Mouse (Mus musculus) olfactory bulb, adult 2 months (tissue): ENCODE results near the gene Ntn5. TPM values are rescaled to one million over a fixed set of nuclear protein-coding genes. Genes with fewer than 3 reads are reported as not detected.

Source experiments
- H3K27ac ChIP-seq: fragments of 200-500 bp; 2 replicates; pipeline ENCODE4 v1.5.1; 2012; ENCODE audit warnings: low read depth, low read length; ENCODE audit not compliant: insufficient read depth
- H3K4me1 ChIP-seq: fragments of 200-500 bp; 2 replicates; pipeline ENCODE4 v1.6.1; 2012; ENCODE audit warnings: low read length; ENCODE audit not compliant: control insufficient read depth, insufficient read depth
- H3K4me3 ChIP-seq: fragments of 200-500 bp; 2 replicates; pipeline ENCODE4 v1.5.1; 2012; ENCODE audit warnings: mild to moderate bottlenecking, low read depth, low read length, moderate library complexity; ENCODE audit not compliant: insufficient read depth
- CTCF ChIP-seq: fragments of 200-500 bp; IDR thresholded peaks from 2 replicates; pipeline ENCODE4 v1.5.1; 2012; ENCODE audit warnings: low read depth, mild to moderate bottlenecking, low read length, moderate library complexity; ENCODE audit not compliant: insufficient read depth
- POLR2A ChIP-seq: fragments of 200-500 bp; IDR thresholded peaks from 2 replicates; pipeline ENCODE4 v1.6.1; 2012; ENCODE audit warnings: mild to moderate bottlenecking, low read depth, low read length, moderate library complexity; ENCODE audit not compliant: insufficient read depth
- WGBS: fragments of 180-500 bp; shearing (Covaris S2); methylation state at CpG from one replicate; pipeline ENCODE4 v1.1.7; 2018; 5-methylcytosine and 5-hydroxymethylcytosine counted together
- polyA plus RNA-seq: library from polyadenylated mRNA; stranded (reverse); fragments of >200 nt; gene quantifications from 2 replicates; pipeline ENCODE4 v1.2.4, GENCODE M21; 2012; ENCODE audit warnings: low replicate concordance; ENCODE audit not compliant: missing spikeins, insufficient read depth, insufficient read length

Ntn5 gene
- polyA plus RNA-seq, 1 experiment: not detected

- Histone ChIP-seq H3K4me3 (no peak overlapping the region), H3K27ac (no peak overlapping the region), H3K4me1 (peaks cover 23% of the 10 kb centered on the region)
- 84% methylated on average over 16 of the region's 16 CpGs for WGBS
- no peak for TF ChIP-seq CTCF
- TF ChIP-seq POLR2A: no peak
Observed at GRCm38 (mm10) chr7:45719738-45720412, 36.1 kb downstream of the Ntn5 start.

DNA sequence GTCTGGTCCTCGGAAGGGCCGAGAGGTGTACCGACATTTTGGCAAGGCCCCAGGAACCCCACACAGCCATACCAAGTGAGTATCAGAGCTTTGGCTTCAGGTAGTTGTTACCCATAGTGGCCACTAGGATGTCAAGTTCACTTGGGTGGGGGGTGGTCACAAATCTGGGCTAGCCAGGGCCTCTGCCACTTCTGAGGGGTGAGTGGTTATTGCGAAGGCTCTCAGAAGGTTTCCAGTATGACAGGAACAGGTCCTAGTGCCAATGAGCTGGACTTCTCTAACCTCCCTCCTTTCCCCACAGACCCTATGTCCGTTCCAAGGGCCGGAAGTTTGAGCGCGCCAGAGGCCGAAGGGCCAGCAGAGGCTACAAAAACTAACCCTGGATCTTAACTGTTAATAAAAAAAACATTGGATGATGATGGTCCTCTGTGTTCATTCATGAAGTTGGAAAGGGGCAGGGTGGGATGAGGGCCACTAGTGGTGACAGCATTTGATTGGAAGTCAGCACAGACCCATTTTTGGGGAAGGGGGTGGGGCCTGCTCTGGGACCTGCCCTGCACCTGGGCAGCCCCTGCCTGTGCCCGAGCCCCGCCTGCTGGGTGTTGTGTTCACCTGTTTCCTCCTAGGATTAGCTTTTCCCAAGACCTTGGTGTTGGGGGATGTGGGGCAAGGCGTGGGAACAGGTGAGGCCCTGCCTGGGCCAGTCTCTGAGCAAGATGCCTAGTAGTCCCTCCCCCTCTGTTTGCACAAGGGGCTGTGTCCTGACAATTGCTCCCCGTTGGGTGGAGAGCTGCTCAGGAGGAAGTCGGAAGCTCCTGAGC is 36.8 kb downstream of the Ntn5 start, which contains the start of gene Fam83e:
Gene Fam83e, plus strand, starts transcription at position 800 of the 821 bp plus-strand sequence.
- Histone ChIP-seq H3K27ac (no peak within 1 kb of the TSS), H3K4me3 (no peak within 1 kb of the TSS), H3K4me1 (peaks cover 21% of the 10 kb centered on the region)
- no peak for TF ChIP-seq CTCF
- TF ChIP-seq POLR2A: no peak
- WGBS: 76% methylated on average over 14 of the region's 14 CpGs

GRCm38 (mm10) chr7:45721234-45721571 is 37.4 kb downstream of the Ntn5 start:
- Histone ChIP-seq H3K4me1 (peaks cover 15% of the 10 kb centered on the region), H3K4me3 (no peak overlapping the region), H3K27ac (no peak overlapping the region)
- 81% methylated on average over 7 of the region's 7 CpGs for WGBS
- TF ChIP-seq CTCF (no peak), POLR2A (no peak)

DNA sequence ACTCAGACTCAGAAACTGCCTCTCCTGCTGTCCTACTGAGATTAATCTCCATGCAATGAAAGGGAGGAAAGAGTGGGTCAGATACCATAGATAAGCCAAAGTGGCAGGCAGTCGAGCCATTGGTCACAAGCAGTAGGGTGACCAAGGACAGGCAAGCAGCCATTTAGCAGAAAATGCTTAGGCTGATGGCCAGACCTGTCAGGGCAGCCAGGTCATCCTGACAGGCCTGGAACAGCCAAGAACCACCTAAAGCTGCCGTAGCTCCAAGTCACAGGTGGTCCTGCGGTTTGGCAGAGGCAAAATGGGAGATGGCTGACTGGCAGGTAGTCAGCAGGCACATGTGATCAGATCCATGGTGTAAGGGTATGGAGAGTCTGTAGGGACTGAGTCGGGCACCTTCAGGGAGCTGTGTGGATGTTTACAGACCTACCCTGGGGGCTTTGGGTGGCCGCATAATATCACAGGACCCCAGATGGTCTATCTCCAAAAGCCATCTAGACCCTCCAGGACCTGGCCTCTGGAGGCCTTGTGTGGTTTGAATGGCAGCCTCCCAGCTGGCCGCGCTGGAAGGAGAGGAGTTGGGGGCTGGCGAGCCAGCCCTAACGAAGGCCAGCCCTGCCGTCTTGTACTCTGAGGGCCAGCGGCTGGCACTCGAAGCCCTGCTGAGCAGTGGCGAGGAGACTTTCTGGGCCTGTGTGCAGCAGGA is 38.0 kb downstream of the Ntn5 start:
- WGBS: 42% methylated on average over 13 of the region's 13 CpGs
- Histone ChIP-seq H3K4me1 (peaks cover 11% of the 10 kb centered on the region), H3K4me3 (no peak overlapping the region), H3K27ac (no peak overlapping the region)
- TF ChIP-seq POLR2A: no peak
- no peak for TF ChIP-seq CTCF

- Histone ChIP-seq H3K4me3 (no peak overlapping the region), H3K27ac (no peak overlapping the region), H3K4me1 (peaks cover 11% of the 10 kb centered on the region)
- TF ChIP-seq POLR2A: no peak
- TF ChIP-seq CTCF: no peak
- WGBS: 73% methylated on average over 13 of the region's 13 CpGs
Observed at GRCm38 (mm10) chr7:45722348-45722713, 38.5 kb downstream of the Ntn5 start.

- no peak for TF ChIP-seq CTCF
- no peak for TF ChIP-seq POLR2A
- WGBS: 93% methylated on average over 4 of the region's 4 CpGs
- Histone ChIP-seq H3K27ac (no peak overlapping the region), H3K4me1 (peaks cover 11% of the 10 kb centered on the region), H3K4me3 (no peak overlapping the region)
Observed at GRCm38 (mm10) chr7:45723301-45723700, 39.5 kb downstream of the Ntn5 start.

DNA sequence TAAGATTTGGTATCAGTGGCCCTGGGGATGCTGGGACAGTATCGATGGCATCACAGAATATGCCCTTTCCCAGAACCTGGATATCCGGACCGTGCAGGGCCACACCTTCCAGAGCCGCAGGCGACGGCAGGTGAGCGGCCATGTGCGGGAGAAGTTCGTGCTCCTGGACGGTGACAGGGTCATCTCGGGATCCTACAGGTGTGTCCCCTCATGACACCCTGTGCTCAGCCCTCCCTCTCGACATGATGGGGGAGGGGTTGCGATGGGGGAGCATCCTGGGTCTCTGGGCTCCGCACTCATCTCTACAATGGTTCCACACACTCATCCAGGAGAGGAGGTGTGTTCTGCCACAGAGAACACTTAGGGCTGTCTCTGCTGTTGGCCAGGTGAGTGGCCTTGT is 40.0 kb downstream of the Ntn5 start:
- Histone ChIP-seq H3K4me1 (peaks cover 11% of the 10 kb centered on the region), H3K4me3 (no peak overlapping the region), H3K27ac (no peak overlapping the region)
- no peak for TF ChIP-seq POLR2A
- TF ChIP-seq CTCF: no peak
- WGBS: 93% methylated on average over 14 of the region's 14 CpGs

GRCm38 (mm10) chr7:45725151-45725550 is 41.3 kb downstream of the Ntn5 start:
- 87% methylated on average over 9 of the region's 9 CpGs for WGBS
- Histone ChIP-seq H3K27ac (no peak overlapping the region), H3K4me3 (no peak overlapping the region), H3K4me1 (no peaks in the 10 kb centered on the region; the same call in 1 of the 2 replicates)
- TF ChIP-seq CTCF: no peak
- TF ChIP-seq POLR2A: no peak

GRCm38 (mm10) chr7:45725713-45726112 is 41.9 kb downstream of the Ntn5 start, which contains the start of gene Spaca4:
Gene Spaca4, minus strand, starts transcription at chr7:45725813.
- Histone ChIP-seq H3K27ac (no peak within 1 kb of the TSS), H3K4me3 (no peak within 1 kb of the TSS), H3K4me1 (no peaks in the 10 kb centered on the region; the same call in 1 of the 2 replicates)
- TF ChIP-seq CTCF (no peak), POLR2A (no peak)
- WGBS: 84% methylated on average over 11 of the region's 11 CpGs
